Mouse (Mus musculus) neutrophil, adult 5-6 weeks (primary cell): ENCODE measurements at regions not wholly inside any gene's neighbourhood (a gene's known extent, or its start where the extent isn't known, plus 50 kb on each side); places are given as distances from the start of the nearest gene placed in this dataset.

Experiments used
- ATAC-seq: fragments of 151-379, 151-347 bp; 2 replicates; pipeline ENCODE4 v1.8.0; 2017; ENCODE audit warnings: mild to moderate bottlenecking, moderate TSS enrichment; ENCODE audit not compliant: insufficient number of reproducible peaks, poor library complexity, low FRiP score, severe bottlenecking; ENCODE audit errors: extremely low read depth

- no peak for ATAC-seq
Observed at GRCm38 (mm10) chr10:109079773-109080172, 69.0 kb upstream of the Syt1 start.

- no peak for ATAC-seq
Observed at GRCm38 (mm10) chr10:109074218-109074617, 63.4 kb upstream of the Syt1 start.
